Mouse (Mus musculus) layer of hippocampus, postnatal 14 days (tissue): Measurements from ENCODE around the gene Gab2. TPM values are rescaled to one million over a fixed set of nuclear protein-coding genes. Genes with fewer than 3 reads are reported as not detected.
A peak's percentile ranks its signal among the peaks of the same experiment; 100 is the strongest.

Source experiments
- DNase-seq, 2 experiments: peaks; one replicate each; pipeline ENCODE4 v3.0.0; 2021 to 2022; ENCODE audit warnings: low spot score in 2 of 2, mixed read lengths in 1 of 2
- long read RNA-seq, 2 experiments: library from polyadenylated mRNA; stranded (forward); transcript quantifications; one replicate each; pipeline ENCODE4 v2.0.0; 2021
- total RNA-seq, 2 experiments: library from RNA; stranded (reverse); gene quantifications; 2 replicates each; pipeline ENCODE4 v1.2.3; 2021

Gene Gab2
- total RNA-seq: 10 to 100 TPM; 13.8 to 15.6 TPM
- long read RNA-seq, experiment 1, partial matches to known transcripts: 1 of 5 reads
- long read RNA-seq, experiment 1, other reads (novel, unspliced or antisense): 4 of 5 reads
- long read RNA-seq, experiment 2, partial matches to known transcripts: 1 of 2 reads
- long read RNA-seq, experiment 2, other reads (novel, unspliced or antisense): 1 of 2 reads

DNA sequence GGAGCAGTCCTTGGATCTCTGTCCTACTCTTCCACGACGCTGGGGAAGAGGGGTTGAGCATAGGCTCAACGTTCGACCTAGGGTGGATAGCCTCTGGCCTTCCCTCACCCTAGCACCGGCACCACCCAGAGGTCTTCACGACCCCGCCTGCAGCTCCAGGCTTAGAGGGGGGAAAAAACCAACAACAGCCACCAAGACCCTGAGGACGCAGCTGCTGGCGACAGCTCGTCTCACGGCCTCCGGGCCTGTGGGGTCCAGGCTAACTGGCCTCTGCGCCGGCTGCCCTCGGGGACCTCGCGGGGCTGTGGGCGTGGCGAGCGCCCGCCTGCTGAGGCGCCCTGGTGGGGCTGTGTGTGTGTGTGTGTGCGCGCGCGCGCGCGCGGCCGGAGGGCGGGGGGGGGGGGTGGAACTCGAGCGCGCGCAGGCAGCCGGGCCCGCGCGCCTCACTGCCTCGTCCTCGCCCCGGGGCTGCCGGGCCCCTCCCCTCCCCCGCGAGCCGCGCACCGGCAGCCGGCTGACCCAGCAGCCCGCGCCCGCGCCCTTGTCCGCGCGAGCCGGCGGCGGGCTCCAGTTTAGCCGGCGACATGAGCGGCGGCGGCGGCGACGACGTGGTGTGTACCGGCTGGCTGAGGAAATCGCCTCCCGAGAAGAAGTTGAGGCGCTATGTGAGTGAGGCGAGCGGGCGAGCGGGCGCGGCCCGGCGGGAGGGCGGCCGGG is at the start of gene Gab2:
Gene Gab2 (plus strand): TSS at position 345 of the 717 bp plus-strand sequence.
- peak; percentile 53 to 56 for DNase-seq

DNA sequence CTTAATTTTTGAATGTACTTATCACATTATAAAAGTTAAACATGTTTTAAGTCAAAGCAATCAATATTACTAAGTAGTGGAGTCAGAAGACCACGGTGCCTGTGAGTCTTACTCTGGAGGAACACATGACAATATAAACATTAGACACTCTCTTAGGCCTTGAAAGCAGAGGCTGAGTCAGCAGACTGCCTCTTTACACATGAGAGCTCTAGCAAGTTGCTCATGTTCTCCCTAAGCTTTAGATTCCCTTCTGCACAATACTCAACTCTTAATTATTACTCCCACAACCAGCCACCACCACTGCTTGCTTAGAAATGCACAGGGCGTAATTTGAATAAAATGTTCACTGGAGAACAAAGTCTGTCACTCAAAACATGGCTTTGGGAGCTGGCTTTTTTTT is 49.0 kb upstream of the Gab2 start:
- DNase-seq: no peak

DNA sequence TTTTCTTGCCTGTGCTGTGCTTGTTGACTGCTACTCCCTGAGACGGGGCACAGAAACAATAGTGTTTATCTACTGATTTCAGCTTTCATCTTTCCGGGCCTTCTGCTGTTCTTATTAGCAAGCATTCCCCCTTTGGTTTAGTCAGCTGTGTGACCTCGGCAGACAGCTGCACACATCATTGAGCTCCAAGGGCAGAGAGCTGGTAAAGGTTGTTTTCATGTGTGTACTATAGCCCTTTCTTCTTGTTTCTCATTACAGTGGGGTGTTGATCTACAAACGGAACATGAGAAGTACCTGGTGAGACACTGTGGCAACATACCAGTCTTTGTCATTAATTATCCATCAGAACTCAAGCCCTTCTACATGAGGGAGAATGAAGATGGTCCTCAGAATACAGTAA is 41.7 kb upstream of the Gab2 start:
- DNase-seq: no peak

DNA sequence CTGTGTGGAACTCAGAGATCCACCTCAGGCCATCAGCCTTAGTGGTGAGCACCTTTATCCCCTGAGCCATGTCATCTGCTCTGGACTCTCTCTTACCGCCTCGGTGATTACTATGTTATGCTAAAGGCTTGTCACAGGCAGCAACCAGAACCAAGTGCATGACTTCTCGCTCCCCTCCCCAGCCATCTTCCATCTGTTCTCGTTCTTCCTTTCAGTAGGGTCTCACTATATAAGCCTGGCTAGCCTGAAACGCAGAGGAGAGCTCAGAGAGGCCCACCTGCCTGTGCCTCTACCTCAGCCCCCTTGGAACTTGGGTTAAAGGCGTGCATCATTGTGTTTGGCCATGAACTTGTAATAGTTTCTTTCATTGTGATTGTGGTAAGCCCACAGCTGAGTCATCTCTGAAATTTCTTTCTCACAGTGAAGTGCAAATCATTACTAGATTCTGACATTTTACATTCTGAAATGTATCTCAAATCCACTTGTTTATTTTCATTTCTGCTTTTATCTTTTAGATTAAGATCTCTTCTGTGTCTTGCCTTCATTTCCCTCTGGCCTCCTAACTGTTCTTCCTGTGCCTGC is 39.4 kb upstream of the Gab2 start:
- DNase-seq: no peak

DNA sequence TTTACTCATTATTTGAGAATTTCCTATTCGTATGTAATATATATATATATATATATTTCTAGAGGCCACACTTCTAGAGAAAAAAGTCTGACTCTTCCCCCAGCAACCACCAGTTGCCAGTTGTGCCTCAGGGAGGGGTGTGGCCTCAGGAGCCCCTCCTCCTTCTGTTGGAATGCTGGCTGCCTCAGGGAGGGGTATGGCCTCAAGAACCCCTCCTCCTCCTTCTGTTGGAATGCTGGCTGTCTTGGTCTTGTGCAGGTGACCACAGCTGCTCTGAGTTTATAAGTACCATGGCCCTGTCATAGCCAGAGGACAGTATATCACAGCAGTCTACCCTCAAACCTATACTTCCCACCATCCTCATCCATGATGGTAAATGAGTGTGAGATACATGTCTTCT is 38.4 kb upstream of the Gab2 start:
- no peak for DNase-seq

DNA sequence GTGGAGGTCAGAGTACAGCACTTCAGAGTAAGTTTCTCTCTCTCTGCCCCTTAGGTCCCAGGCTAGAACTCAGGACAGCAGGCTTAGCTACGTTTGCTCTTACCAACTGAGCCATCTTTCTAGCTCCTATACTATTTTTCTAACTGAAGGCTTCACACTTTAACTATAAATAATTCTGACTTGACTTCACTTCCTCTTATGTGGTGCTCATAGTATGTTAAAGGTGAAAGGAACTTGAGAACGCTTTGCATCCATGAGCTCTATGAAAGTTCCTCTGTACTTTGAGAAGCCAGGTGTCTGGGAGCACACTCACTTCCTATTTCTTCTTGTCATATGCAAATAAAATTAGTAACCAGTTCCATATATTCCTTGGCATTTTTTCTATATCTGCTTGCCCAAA is 20.4 kb upstream of the Gab2 start:
- DNase-seq: no peak

DNA sequence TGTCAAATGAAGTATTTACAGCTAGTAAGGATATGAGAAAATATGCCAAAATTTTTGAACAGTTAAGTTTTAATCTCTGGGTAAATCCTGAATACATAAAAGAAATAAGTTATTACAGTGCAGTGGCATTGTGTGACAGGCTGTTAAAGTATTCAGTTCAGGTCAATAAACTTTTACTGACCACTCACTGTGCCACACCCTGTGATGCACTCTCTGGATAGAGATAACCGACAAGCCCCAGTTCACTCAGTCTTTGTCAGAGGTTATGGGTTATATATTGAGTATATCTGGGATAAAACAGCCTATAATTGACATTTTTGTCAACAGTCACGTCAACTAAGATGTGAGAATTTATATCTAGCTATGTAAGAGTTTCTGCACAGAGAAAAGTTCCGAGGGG is 9.9 kb upstream of the Gab2 start:
- no peak for DNase-seq

DNA sequence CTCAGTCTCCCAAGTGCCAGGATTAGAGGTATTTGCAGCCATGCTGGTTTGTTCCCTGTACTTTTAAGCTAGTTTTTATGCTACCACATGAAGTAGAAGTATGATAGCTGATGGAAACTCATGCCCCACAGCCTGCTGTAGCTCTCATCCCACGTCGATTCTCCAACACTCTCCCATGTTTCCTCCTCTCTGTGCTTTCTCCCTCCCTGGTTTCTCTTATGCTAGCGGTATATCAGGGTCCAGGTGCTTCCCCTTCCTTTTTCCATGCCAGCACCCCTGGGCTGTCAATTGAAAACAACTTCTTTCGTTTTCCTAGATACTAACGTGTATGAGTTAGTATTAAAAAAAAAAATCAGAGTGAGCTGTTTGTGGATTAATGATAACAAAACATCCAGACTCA is 9.3 kb upstream of the Gab2 start:
- DNase-seq: no peak

DNA sequence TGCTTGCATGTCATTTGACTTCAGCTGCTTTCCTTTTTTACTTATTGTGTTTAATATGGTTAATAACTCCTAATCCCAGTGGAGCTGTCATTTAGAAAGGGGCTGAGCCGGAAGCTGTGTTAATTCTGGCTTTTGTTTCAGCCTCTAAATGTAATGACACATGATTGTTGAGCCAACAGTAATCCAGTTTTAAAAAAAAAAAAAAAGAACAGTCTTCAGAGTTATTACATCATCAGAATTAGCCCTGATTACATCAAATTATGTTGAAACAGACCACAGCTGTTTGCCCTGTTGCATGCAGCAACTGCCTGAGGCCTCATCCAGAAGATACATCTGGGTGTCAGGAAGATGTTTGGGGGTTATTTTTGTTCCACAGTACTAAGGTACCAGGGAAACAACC is 6.4 kb upstream of the Gab2 start:
- DNase-seq: no peak

DNA sequence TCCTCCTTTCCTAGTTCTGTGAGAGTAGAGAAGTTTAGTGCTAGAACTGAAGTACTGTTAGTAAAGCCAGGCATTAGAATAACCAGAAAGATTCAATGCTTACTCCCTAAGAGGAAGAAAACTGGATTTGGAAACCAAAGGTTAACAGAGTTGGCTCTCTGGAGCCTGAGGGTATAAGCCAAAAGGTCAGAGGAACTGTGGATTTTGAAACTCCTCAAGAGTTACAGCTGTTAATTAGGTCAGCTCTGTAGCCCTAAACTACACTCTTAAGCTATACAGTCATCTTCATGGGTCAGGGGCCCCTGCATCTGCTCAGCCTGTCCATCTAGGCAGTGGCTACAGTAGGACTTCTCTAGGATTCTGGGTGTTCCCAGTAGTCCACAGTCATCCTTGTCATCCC is 4.4 kb upstream of the Gab2 start:
- DNase-seq: no peak

DNA sequence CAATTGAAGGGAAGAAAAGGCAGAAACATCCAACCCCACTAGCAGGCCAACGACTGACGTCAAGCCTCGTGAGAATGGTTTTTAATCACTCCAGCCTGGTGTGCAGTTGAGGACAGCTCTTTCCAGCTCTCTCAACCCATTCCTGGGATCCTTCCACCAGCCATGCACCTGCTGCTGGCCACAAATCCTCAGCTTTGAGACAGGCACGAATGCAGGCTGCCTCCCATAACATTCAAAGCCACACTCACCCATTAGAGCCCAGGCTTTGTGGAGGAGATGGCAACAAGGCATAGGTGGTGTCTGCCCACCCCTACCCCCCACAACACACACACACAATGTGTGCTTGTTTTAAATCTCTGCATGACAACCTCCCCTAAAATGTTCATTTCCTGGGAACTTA is 2.7 kb upstream of the Gab2 start:
- peak in 1 of 2 experiments; percentile 7 for DNase-seq

DNA sequence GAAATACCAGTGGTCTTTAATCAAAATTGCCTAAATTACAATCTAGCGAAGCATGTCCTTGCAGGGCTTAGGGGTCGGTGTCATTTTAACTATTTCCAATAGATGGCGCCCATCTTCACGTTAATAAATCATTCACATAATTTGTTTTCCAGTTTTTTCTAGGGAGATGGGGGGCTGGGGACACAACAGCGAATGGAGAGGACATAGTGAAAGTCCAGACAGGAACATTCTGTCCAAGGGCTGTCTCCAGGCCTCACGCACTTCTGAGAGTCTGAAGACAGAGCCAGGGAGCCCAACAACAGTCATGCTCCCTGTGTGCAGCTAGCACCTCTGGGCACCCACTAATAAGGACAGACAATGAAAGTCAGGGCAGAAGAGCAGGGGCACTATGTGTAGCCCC is 2.2 kb upstream of the Gab2 start:
- peak; percentile 33 to 61 for DNase-seq

DNA sequence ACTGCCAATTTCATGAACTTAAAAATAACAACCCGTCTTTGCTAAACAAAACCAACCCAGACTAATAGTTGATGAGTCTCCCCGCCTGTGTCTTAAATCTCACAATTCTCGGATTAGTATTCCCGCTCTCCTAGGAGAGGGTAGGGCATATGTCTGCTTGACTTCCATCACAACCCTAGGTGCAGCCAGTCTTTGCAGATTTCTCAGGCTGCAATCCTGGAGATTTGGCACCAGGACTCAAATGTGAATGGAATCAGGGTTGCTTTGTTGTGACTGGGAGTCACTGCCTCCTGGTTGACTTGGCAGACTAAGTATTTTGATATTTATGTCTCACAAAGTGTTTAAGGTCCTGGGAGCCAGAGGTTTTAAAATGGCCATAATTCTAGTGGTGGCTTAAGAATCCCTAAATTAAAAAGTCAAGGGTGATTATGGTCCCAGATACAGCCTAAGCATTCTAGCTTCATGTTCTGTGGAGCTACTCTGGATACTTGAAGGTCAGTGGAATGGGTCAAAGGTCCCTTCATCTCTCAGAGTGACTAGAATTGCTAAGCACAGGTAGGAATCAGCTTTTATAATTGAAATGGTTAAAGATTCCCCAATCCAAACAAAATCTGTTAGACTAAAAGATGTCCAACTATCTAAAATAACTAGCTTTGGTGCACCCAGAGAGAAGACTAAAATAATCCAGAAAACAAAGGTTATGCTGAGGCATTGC is 1.6 kb upstream of the Gab2 start:
- no peak for DNase-seq

DNA sequence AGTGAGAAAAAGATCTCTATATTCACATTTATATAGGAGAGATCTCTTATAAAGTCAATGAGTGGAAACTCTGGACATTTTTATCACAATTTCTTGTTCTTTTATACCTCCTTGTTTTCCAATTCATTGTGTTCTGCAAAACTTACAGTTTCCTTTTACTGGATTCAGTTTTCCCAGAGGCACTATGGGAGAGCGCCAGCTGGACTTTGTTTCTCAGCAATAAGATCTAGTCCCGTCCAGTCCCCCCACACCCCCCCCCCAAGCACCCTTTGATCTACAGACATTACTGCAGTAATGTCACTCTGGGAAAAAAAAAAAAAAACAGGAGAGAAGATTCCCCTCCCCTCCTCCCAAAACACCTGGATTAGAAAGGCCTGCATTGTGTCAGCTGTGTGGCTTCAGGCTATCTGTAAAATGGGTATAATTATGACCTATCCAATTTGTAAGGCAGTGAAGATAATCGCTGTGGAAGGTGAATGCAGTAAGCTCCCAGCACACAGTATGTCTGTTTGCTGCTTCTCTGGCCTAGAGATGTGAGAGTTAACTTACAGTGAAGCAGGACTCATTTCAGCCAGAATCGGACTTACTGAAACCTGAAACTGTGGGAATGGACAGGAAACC is 655 bp upstream of the Gab2 start:
- no peak for DNase-seq

DNA sequence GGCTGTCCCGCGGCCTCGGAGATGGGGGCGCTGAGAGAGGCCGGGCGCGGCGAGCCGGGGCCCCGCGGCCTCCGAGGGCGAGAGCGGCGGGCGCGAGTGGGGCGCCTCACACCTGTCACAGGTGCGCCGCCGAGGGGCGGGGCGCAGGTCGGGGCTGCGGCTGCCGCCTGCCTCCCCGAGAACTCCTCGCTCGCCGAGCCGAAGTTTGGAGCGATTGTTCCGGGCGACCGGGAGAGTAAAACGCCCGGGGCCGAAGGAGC is 503 bp downstream of the Gab2 start:
- DNase-seq: no peak

DNA sequence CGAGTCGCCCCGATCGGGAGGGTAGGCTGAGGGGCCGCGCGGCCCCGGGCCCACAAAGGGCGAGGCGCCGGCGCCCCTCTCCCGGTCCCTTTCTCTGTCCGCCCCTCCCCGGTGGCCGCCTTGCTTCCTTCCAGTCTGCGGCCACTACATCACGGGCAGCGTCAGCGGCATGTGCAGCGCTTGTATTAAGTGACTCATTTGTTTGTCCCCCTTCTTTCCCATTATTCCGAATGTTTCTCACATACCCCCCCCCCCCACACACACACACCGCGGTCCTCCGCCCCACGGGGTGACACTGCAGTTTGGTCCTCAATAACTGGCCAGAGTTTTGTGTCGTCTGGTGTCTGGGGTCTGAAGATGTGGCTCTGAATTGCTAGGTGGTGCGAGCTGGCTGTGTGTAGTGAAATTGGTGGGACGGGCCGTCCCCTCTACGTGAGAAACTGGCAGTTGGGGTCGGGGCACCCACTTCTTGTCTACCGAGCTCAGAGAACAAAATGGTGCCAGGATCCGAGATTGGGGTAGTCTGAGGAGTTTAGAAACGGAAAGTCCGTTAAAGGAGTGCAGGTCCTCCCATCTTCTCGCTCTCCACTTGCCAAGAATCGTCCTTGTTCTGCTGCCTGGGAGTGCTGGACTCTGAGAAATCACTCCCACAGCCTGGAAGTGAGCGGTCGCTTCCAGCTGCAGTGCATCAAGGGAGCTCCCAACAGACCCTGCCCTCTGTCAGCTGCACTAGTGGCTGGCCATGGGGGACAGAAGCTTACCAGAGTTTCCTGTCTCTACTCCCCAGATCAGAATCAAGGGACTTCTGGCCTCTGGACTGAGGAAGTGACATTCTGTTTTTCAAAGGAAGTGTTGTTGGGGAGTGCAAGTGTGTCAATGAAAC is 1.1 kb downstream of the Gab2 start:
- peak; percentile 29 to 37 for DNase-seq

DNA sequence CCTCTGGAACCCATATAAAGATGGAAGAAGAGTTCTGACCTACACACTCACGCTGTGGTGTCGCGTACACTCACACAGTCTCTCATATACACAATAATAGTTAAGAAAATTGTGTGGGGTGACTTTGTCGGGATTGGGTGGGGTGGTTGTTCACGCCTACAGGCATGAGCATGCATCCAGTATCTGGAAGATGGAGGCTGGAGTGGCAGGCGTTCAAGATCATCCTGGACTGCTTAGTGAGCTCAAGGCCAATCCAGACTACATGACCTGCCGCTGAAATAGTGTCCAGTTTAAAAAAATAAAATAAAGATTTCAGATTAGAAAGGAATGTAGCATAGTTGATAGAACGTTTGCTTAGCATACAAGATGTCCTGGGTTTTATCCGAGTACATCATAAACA is 2.2 kb downstream of the Gab2 start:
- DNase-seq: no peak

DNA sequence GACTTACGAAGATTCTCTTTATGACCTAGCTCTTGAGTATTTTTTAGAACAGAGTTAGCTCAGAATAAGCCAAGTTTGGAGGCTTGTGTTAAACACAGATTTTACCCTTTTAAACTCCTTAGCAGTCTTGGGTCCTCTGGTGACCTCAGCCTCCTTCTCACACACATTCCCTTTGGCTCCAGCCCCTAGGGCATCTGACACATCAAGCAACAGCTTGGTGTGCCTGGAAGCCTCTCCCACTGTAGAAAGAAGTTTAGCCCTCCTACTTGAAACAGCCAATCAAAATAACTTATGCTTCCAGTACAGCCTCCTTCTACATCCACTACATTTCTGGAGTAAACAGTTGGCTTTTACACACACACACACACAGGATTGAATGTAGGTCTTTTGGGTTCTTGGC is 2.8 kb downstream of the Gab2 start:
- no peak for DNase-seq

DNA sequence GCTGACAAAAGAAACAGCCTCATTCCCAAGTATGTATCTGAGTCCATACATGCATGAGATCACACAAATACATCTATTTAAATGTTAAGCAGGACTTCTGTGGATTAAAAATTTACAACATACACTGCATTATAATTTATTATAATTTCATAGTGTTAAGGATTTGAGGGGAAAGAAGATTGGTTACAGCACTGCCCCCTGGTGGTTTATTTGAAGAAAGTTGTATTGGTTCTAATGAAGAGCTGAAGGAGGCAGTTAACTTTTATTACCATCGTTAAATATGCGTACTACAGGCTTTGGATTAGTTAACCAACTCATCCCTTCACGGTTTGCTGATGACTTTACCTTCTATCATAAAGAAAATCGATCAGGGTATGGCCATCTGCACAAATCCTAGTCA is 3.9 kb downstream of the Gab2 start:
- DNase-seq: peak in 1 of 2 experiments; percentile 55

DNA sequence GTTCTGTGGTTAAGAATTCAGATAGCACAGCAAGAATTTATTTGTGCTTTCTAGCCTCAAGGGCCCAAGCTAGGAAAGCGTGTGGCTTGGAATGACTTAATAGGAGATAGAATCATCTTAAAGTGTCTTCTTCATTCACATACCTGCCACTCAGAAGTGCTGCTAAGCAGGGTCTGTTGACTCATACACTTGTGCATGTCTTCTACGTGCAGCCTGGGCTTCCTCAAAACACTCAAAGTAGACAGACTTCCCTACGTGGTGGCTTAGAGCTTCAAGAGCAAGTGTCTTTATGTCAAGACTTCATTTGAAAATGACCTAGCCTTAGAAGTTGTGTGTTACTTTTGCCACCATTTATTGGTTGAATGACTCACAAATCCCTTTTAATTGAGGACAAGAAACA is 12.9 kb downstream of the Gab2 start:
- DNase-seq: no peak

DNA sequence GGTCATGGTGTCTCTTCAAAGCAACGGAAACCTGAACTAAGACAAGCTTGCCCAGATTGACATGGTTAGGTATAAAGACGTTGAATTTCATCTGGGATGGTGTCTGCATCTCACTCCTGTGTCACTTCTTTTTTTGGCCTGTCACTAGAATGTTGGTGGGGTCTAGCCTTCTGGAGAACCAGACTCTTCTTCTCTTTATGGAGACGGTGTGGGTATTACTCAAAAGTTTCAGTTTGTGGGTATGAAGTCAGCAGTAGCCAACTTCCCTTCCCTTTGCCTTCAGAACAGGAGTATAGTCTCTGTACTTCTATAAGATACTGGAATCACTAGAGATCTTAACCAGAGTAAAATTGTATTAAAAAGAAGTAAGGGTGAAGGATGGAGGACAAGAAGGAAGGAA is 26.7 kb downstream of the Gab2 start:
- DNase-seq: no peak
